Mouse (Mus musculus) CH12.LX (cell line): ENCODE measurements at regions not wholly inside any gene's neighbourhood (a gene's known extent, or its start where the extent isn't known, plus 50 kb on each side); places are given as distances from the start of the nearest gene placed in this dataset.

Experiments
- DNase-seq: peaks from one replicate; pipeline ENCODE4 v3.0.0-alpha.2; 2013; ENCODE audit errors: extremely low read depth
- H3K27ac ChIP-seq: 2 replicates; pipeline ENCODE4 v1.5.1; 2012; ENCODE audit warnings: low read depth, mild to moderate bottlenecking, control low read depth, moderate library complexity; ENCODE audit not compliant: insufficient read depth
- H3K27me3 ChIP-seq: replicated peaks from 2 replicates; pipeline ENCODE3; 2012; ENCODE audit warnings: inconsistent platforms
- H3K36me3 ChIP-seq, 2 experiments: replicated peaks in 1 of 2; 2 replicates each; pipeline versions ENCODE3 to v1.6.1; 2012; ENCODE audit warnings: inconsistent platforms in 1 of 2, low read length in 1 of 2, mild to moderate bottlenecking in 1 of 2, mixed read lengths in 1 of 2, moderate library complexity in 1 of 2; ENCODE audit not compliant: control insufficient read depth in 1 of 2, insufficient read depth in 1 of 2
- H3K4me1 ChIP-seq, 2 experiments: 2 replicates each; pipeline ENCODE4 v1.6.1; 2012; ENCODE audit warnings: inconsistent platforms in 1 of 2, moderate library complexity in 1 of 2; ENCODE audit not compliant: insufficient read depth in 2 of 2, control insufficient read depth in 1 of 2
- H3K4me2 ChIP-seq: 2 replicates; pipeline ENCODE4 v1.6.1; 2012; ENCODE audit warnings: low read depth, mild to moderate bottlenecking, control low read depth; ENCODE audit not compliant: poor library complexity, insufficient read depth, severe bottlenecking
- H3K4me3 ChIP-seq, 3 experiments: fragments of 150-350 bp in 1 of 3; sonication (generic) in 1 of 3; replicated peaks in 1 of 3; 2 replicates each; pipeline versions ENCODE3 to v1.5.1; 2011 to 2012; ENCODE audit warnings: low read depth in 2 of 3, low read length in 2 of 3, mild to moderate bottlenecking in 2 of 3, moderate library complexity in 2 of 3, control low read depth in 1 of 3, improper control_type of control experiment in 1 of 3, inconsistent platforms in 1 of 3, mixed read lengths in 1 of 3; ENCODE audit not compliant: poor library complexity in 1 of 3
- H3K79me2 ChIP-seq: replicated peaks from 2 replicates; pipeline ENCODE4 v1.6.1; 2012; ENCODE audit warnings: mild to moderate bottlenecking, moderate library complexity; ENCODE audit not compliant: control insufficient read depth, poor library complexity, insufficient read depth, severe bottlenecking; ENCODE audit errors: extremely low read depth
- H3K9ac ChIP-seq: 2 replicates; pipeline ENCODE4 v1.6.1; 2012; ENCODE audit warnings: low read depth, mild to moderate bottlenecking, control low read depth, moderate library complexity; ENCODE audit not compliant: insufficient read depth
- H3K9me3 ChIP-seq: replicated peaks from 2 replicates; pipeline ENCODE3; 2012; ENCODE audit warnings: low read length, inconsistent platforms, mixed read lengths
- CHD2 ChIP-seq: IDR thresholded peaks from 2 replicates; pipeline ENCODE4 v1.6.1; 2011; ENCODE audit warnings: low read length, improper control_type of control experiment
- E2F4 ChIP-seq: IDR thresholded peaks from 2 replicates; pipeline ENCODE4 v1.6.1; 2011; ENCODE audit warnings: low read depth, low read length, improper control_type of control experiment; ENCODE audit not compliant: insufficient replicate concordance
- ELF1 ChIP-seq: IDR thresholded peaks from 2 replicates; pipeline ENCODE4 v1.6.1; 2014; ENCODE audit warnings: low read depth, mild to moderate bottlenecking, inconsistent platforms, low read length, improper control_type of control experiment
- ETS1 ChIP-seq: conservative IDR thresholded peaks from 2 replicates; pipeline ENCODE4 v1.6.1; 2012; ENCODE audit warnings: low read depth, mild to moderate bottlenecking, inconsistent platforms, low read length, improper control_type of control experiment, moderate library complexity
- GABPA ChIP-seq: IDR thresholded peaks from 2 replicates; pipeline ENCODE4 v1.6.1; 2012; ENCODE audit warnings: low read depth, low read length, improper control_type of control experiment, inconsistent platforms; ENCODE audit not compliant: insufficient replicate concordance
- IRF4 ChIP-seq: IDR thresholded peaks from 2 replicates; pipeline ENCODE4 v1.6.1; 2014; ENCODE audit warnings: low read depth, mild to moderate bottlenecking, inconsistent platforms, low read length, improper control_type of control experiment
- JUND ChIP-seq: conservative IDR thresholded peaks from 2 replicates; pipeline ENCODE4 v1.6.1; 2011; ENCODE audit warnings: low read depth, low read length, improper control_type of control experiment
- MAFK ChIP-seq: IDR thresholded peaks from 2 replicates; pipeline ENCODE4 v1.6.1; 2011; ENCODE audit warnings: low read length, improper control_type of control experiment; ENCODE audit not compliant: insufficient replicate concordance
- MAX ChIP-seq: IDR thresholded peaks from 2 replicates; pipeline ENCODE4 v1.6.1; 2011; ENCODE audit warnings: low read length, improper control_type of control experiment
- MYC ChIP-seq: IDR thresholded peaks from 2 replicates; pipeline ENCODE4 v1.6.1; 2011; ENCODE audit warnings: low read depth, mild to moderate bottlenecking, improper control_type of control experiment, low read length
- NELFE ChIP-seq: IDR thresholded peaks from 2 replicates; pipeline ENCODE4 v1.6.1; 2011; ENCODE audit warnings: low read depth, low read length, improper control_type of control experiment
- PAX5 ChIP-seq: IDR thresholded peaks from 2 replicates; pipeline ENCODE4 v1.6.1; 2012; ENCODE audit warnings: low read length, inconsistent platforms, mixed read lengths
- POLR2A ChIP-seq: IDR thresholded peaks from 2 replicates; pipeline ENCODE4 v1.6.1; 2011; ENCODE audit warnings: low read depth, mild to moderate bottlenecking, improper control_type of control experiment, low read length
- POLR2AphosphoS2 ChIP-seq: IDR thresholded peaks from 2 replicates; pipeline ENCODE4 v1.6.1; 2011; ENCODE audit warnings: low read depth, low read length, improper control_type of control experiment
- RAD21 ChIP-seq: IDR thresholded peaks from 2 replicates; pipeline ENCODE4 v1.6.1; 2011; ENCODE audit warnings: low read depth, mild to moderate bottlenecking, low read length, improper control_type of control experiment, moderate library complexity
- RCOR1 ChIP-seq: conservative IDR thresholded peaks from 2 replicates; pipeline ENCODE4 v1.6.1; 2012; ENCODE audit warnings: low read depth, mild to moderate bottlenecking, inconsistent platforms, low read length, improper control_type of control experiment
- SMC3 ChIP-seq: IDR thresholded peaks from 2 replicates; pipeline ENCODE4 v1.6.1; 2011; ENCODE audit warnings: low read depth, low read length, improper control_type of control experiment
- TBP ChIP-seq: conservative IDR thresholded peaks from 2 replicates; pipeline ENCODE4 v1.6.1; 2011; ENCODE audit warnings: low read depth, low read length, improper control_type of control experiment
- TCF12 ChIP-seq: IDR thresholded peaks from 2 replicates; pipeline ENCODE4 v1.6.1; 2014; ENCODE audit warnings: low read depth, mild to moderate bottlenecking, inconsistent platforms, low read length, improper control_type of control experiment
- UBTF ChIP-seq: IDR thresholded peaks from 2 replicates; pipeline ENCODE4 v1.6.1; 2012; ENCODE audit warnings: low read depth, mild to moderate bottlenecking, inconsistent platforms, low read length, improper control_type of control experiment, moderate library complexity
- USF2 ChIP-seq: conservative IDR thresholded peaks from 2 replicates; pipeline ENCODE4 v1.6.1; 2011; ENCODE audit warnings: low read depth, low read length, improper control_type of control experiment
- ZKSCAN1 ChIP-seq: IDR thresholded peaks from 2 replicates; pipeline ENCODE4 v1.6.1; 2012; ENCODE audit warnings: low read depth, inconsistent platforms, low read length, improper control_type of control experiment, borderline replicate concordance
- ZNF384 ChIP-seq: IDR thresholded peaks from 2 replicates; pipeline ENCODE4 v1.6.1; 2012; ENCODE audit warnings: low read depth, low read length, improper control_type of control experiment, inconsistent platforms
- dilution Hi-C: fragments of 300-500 bp; cut with MboI; formaldehyde crosslinking; loops from 2 replicates; pipeline ENCODE4 v1.14.3; 2020; ENCODE audit warnings: low sequenced_read_pairs; ENCODE audit not compliant: extremely low pct_unique_long_range_greater_than_20kb, extremely low pct_ligation_motif_present
- in situ Hi-C: fragments of 300-500 bp; cut with MboI; formaldehyde crosslinking; loops from 3 replicates; pipeline ENCODE4 v1.14.3; 2019; ENCODE audit warnings: low sequenced_read_pairs, low pct_ligation_motif_present, low pct_unique_long_range_greater_than_20kb, mixed read lengths

- H3K4me1 ChIP-seq: no peaks in the 10 kb centered on the region
- in situ Hi-C loops: no loop called here
- no peaks in the 10 kb centered on the region for H3K27me3 ChIP-seq
- TF ChIP-seq ELF1 (no peak), MYC (no peak), MAFK (no peak), PAX5 (no peak), MAX (no peak), SMC3 (no peak), POLR2A (no peak), ETS1 (no peak)
- TF ChIP-seq, all 38 proteins: peak for 0
- dilution Hi-C loops: no loop called here
- H3K27ac ChIP-seq: no peak overlapping the region
- peaks cover 85% of the 10 kb centered on the region for H3K9me3 ChIP-seq
- H3K4me3 ChIP-seq: no peak overlapping the region
- H3K4me2 ChIP-seq: no peak overlapping the region
- H3K79me2 ChIP-seq: no peaks in the 10 kb centered on the region
- H3K9ac ChIP-seq: no peak overlapping the region
- H3K36me3 ChIP-seq: no peaks in the 10 kb centered on the region
- no peak for DNase-seq
Observed at GRCm38 (mm10) chr7:37142780-37143179, 444.9 kb downstream of the Tshz3 start.

DNA sequence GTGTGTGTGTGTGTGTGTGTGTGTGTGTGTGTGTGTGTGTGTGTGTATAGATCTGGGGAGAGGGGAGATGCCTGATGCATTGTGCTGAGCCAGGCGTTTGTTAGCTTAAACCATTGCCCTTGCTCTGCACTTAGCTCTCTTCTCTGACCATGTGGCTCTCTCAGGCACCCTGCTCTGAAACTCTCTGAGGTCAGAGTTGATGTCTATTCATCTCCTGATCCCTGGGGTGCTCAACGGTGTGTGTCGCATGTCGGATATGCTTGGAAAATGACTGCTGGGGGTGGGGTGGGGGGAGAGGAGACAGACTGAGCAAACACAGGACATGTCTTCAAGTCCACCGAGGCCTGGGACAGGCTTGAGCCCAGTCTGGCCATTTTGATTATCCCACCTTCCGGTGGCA is 446.4 kb downstream of the Tshz3 start:
- Histone ChIP-seq H3K4me3 (no peak overlapping the region), H3K27ac (no peak overlapping the region), H3K9me3 (peaks cover 85% of the 10 kb centered on the region), H3K9ac (no peak overlapping the region), H3K79me2 (no peaks in the 10 kb centered on the region), H3K36me3 (no peaks in the 10 kb centered on the region), H3K4me1 (no peaks in the 10 kb centered on the region), H3K27me3 (no peaks in the 10 kb centered on the region), H3K4me2 (no peak overlapping the region)
- dilution Hi-C loops (no loop called here), in situ Hi-C loops (no loop called here)
- no peak for TF ChIP-seq JUND
- TF ChIP-seq POLR2AphosphoS2: no peak
- TF ChIP-seq USF2: no peak
- TF ChIP-seq E2F4: no peak
- no peak for TF ChIP-seq POLR2A
- TF ChIP-seq TBP: no peak
- no peak for TF ChIP-seq IRF4
- no peak for TF ChIP-seq TCF12
- no peak for TF ChIP-seq SMC3
- TF ChIP-seq UBTF: no peak
- TF ChIP-seq ELF1: no peak
- TF ChIP-seq GABPA: no peak
- TF ChIP-seq ZKSCAN1: no peak
- TF ChIP-seq NELFE: no peak
- TF ChIP-seq RAD21: no peak
- TF ChIP-seq ZNF384: no peak
- no peak for TF ChIP-seq CHD2
- TF ChIP-seq RCOR1: no peak
- no peak for TF ChIP-seq PAX5
- no peak for DNase-seq
